In the genomic region with DNA sequence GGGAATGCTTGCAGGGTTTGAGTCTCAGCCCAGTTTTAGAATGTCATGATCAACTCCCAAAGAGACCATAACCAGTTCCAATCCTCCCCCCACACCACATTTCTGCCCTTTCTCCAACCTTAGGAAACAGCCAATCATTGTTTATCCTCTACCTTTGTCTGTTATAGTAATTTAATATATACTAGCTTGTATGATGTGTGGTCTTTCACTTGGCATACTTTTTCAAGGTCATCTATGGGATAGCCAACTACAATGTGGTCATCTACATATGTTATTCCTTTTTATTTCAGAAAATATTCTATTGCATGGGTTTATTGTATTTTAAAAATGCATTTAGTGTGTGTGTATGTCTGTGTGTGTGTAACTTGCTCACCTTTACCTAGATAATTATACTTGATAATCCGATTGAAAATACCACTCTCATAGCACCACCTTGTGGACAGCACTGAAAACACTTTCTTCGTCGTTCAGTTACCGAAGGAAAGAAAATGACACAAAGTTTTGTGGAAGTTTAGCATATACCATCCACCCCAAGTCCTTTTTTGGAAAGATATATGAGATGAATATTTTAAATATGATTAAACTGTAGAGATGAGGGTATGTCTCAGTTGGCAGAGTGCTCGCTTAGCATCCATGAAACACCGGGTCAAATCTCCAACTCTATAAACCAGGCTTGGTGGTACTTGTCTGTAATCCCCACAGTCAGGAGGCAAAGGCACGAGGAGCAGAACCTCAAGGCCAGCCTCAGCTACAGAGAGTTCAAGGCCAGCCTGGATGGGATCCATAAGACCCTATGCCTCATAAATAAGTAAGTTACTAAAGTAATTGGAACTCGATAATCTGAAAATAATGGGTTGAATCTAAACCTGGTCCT, we compare ENCODE assay signal across 9 mouse cellular contexts. TPM values are rescaled to one million over a fixed set of nuclear protein-coding genes. Genes with fewer than 3 reads are reported as not detected.
DNase-seq lines count a peak whose midpoint lies in the region; ATAC-seq and TF ChIP-seq lines count a peak whose summit lies in the region.
"Had no signal": no experiment of that assay in that cellular context is flagged by ENCODE, and none has a peak within 500 bp of the region (broad histone marks: within the 10 kb centered on the region; RNA-seq: fewer than 3 reads in every experiment).

No protein-coding gene starts in this region.

- no peak overlapping the region for H3K27ac ChIP-seq in liver, embryonic 14.5 days
- H3K27ac ChIP-seq in liver, embryonic 12.5 days: no peak overlapping the region
- H3K27ac ChIP-seq in kidney, postnatal 0 days: no peak overlapping the region

- WGBS in liver, embryonic 14.5 days (ENCODE audit: insufficient replicate concordance): 25% methylated on average over 8 of the region's 8 CpGs
- 30% methylated on average over 8 of the region's 8 CpGs for WGBS in liver, embryonic 12.5 days (ENCODE audit: insufficient replicate concordance)
- WGBS in kidney, postnatal 0 days: 32% methylated on average over 8 of the region's 8 CpGs

- DNase-seq in cerebellum, adult 18-20 months: peak; percentile 60 to 68
- no peak for DNase-seq in cerebellum, adult 11-12 months
- no peak for DNase-seq in liver, embryonic 14.5 days (ENCODE audit: low read depth in 3 of 3, low spot score in 3 of 3)
- peak; percentile 48 for DNase-seq in cerebellum, adult 8-10 months
- DNase-seq in kidney, postnatal 0 days (ENCODE audit: low spot score): peak; percentile 59
- peak; percentile 53 for DNase-seq in retina, postnatal 1 day
- no peak for DNase-seq in frontal cortex, postnatal 10 days (ENCODE audit: low spot score in 2 of 2)

- no peak for ATAC-seq in liver, embryonic 14.5 days (ENCODE audit: insufficient read depth)
- ATAC-seq in liver, embryonic 12.5 days: no peak
- ATAC-seq in kidney, postnatal 0 days (replicated peaks; ENCODE audit: low FRiP score, low read depth): no peak

- no peaks in the 10 kb centered on the region for H3K9me3 ChIP-seq in liver, embryonic 14.5 days (ENCODE audit: control insufficient read depth, low read length)
- H3K9me3 ChIP-seq in liver, embryonic 12.5 days (replicated peaks): no peaks in the 10 kb centered on the region
- no peaks in the 10 kb centered on the region for H3K9me3 ChIP-seq in kidney, postnatal 0 days (replicated peaks; ENCODE audit: low read length)

- no peak overlapping the region for H3K4me2 ChIP-seq in liver, embryonic 14.5 days (ENCODE audit: low read depth)
- H3K4me2 ChIP-seq in liver, embryonic 12.5 days: no peak overlapping the region
- H3K4me2 ChIP-seq in kidney, postnatal 0 days (ENCODE audit: low read length): no peak overlapping the region

- H3K4me3 ChIP-seq in liver, embryonic 14.5 days (ENCODE audit: insufficient read depth in 1 of 2, low read depth in 2 of 2, low read length in 2 of 2): no peak overlapping the region
- H3K4me3 ChIP-seq in liver, embryonic 12.5 days: no peak overlapping the region
- H3K4me3 ChIP-seq in kidney, postnatal 0 days (replicated peaks; ENCODE audit: low read depth, low read length): no peak overlapping the region

- no peak overlapping the region for H3K9ac ChIP-seq in liver, embryonic 14.5 days (replicated peaks)
- no peak overlapping the region for H3K9ac ChIP-seq in liver, embryonic 12.5 days
- no peak overlapping the region for H3K9ac ChIP-seq in kidney, postnatal 0 days (ENCODE audit: low read depth, low read length)

- no peaks in the 10 kb centered on the region for H3K4me1 ChIP-seq in liver, embryonic 14.5 days (replicated peaks; ENCODE audit: control insufficient read depth in 2 of 2, insufficient read depth in 2 of 2, low read length in 1 of 2)
- H3K4me1 ChIP-seq in liver, embryonic 12.5 days: no peaks in the 10 kb centered on the region
- H3K4me1 ChIP-seq in kidney, postnatal 0 days (replicated peaks; ENCODE audit: insufficient read depth, low read length): no peaks in the 10 kb centered on the region

- TF ChIP-seq EP300 in liver, embryonic 14.5 days (IDR thresholded peaks at IDR 0.05; ENCODE audit: low read depth): no peak

- H3K36me3 ChIP-seq in liver, embryonic 14.5 days (replicated peaks; ENCODE audit: control insufficient read depth, insufficient read depth, low read depth): no peaks in the 10 kb centered on the region
- H3K36me3 ChIP-seq in liver, embryonic 12.5 days: no peaks in the 10 kb centered on the region
- H3K36me3 ChIP-seq in kidney, postnatal 0 days (ENCODE audit: insufficient read depth, low read length): no peaks in the 10 kb centered on the region

- no peaks in the 10 kb centered on the region for H3K27me3 ChIP-seq in liver, embryonic 14.5 days (ENCODE audit: control insufficient read depth, insufficient read depth, low read length)
- H3K27me3 ChIP-seq in liver, embryonic 12.5 days (replicated peaks): no peaks in the 10 kb centered on the region
- H3K27me3 ChIP-seq in kidney, postnatal 0 days (ENCODE audit: insufficient read depth, low read length): no peaks in the 10 kb centered on the region

- peak; percentile 38; the same call in 1 of the 2 replicates for TF ChIP-seq CTCF in liver, embryonic 14.5 days (IDR thresholded peaks at IDR 0.05; ENCODE audit: low read depth)
- peak; percentile 84 for TF ChIP-seq CTCF in kidney, postnatal 0 days (IDR thresholded peaks at IDR 0.05; ENCODE audit: low read depth)

RNA-seq across cellular contexts. Expression of a gene that starts 37.7 kb away (rescaled TPM):
- not detected in 2 replicates for polyA plus RNA-seq in liver, embryonic 14.5 days (2012; rRNA removed)
- polyA plus RNA-seq in liver, embryonic 14.5 days (2014; fragmentation: Nextera tagmentation; extraction: Ambion mirVana): not detected in 2 replicates
- polyA plus RNA-seq in liver, embryonic 12.5 days (2016; fragmentation: Nextera tagmentation; extraction: Ambion mirVana): not detected in 2 replicates
- not detected in 2 replicates for polyA plus RNA-seq in kidney, postnatal 0 days (2015; fragmentation: Nextera tagmentation; extraction: Ambion mirVana)
- polyA plus RNA-seq: lung, embryonic 16.5 days had no signal

Comparison
In these comparisons a context has a peak if more than half of its experiments do, and no peak if none do; other contexts are left out.
1. DNase-seq: peak in cerebellum, adult 18-20 months (2 of 2), cerebellum, adult 8-10 months (single experiment), kidney, postnatal 0 days (single experiment) and retina, postnatal 1 day (single experiment); none in cerebellum, adult 11-12 months (single experiment), liver, embryonic 14.5 days (0 of 3) and frontal cortex, postnatal 10 days (0 of 2).